Mouse (Mus musculus): ENCODE measurements around the gene Gm6408.

DNA sequence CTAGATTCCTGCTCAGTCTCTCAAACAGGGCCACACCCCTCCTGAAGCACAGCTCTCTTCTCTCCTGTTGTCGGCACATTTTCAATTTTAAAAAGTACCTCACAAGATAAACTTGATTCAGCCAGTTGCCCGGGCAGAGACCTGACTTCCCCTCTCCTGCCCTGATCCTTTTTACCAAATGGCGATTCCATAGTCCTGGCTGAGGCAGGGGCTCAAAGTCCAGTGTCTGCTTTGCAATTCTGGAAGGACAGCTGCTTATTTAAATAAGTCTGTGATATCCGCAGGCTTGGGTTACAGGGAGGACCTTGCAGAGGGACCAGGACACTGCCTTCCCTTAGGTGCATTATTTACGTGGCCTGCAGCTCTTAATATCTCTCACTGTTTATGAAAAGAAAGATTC lies 10.5 kb upstream of the Gm6408 start:
- no peak for TF ChIP-seq POLR2A (IDR thresholded peaks at IDR 0.05; ENCODE audit: low read depth, low read length)
- no peak for TF ChIP-seq CTCF (IDR thresholded peaks at IDR 0.05; ENCODE audit: extremely low read depth, insufficient read length, insufficient replicate concordance, low read depth, low read length)
